In genomic region chr11:94328644-94329025, GRCm38 (mm10) we compare ENCODE assay signal across 7 mouse cellular contexts. TPM values are rescaled to one million over a fixed set of nuclear protein-coding genes. Genes with fewer than 3 reads are reported as not detected.
DNase-seq lines count a peak whose midpoint lies in the region; ATAC-seq and TF ChIP-seq lines count a peak whose summit lies in the region.

No protein-coding gene starts in this region.

- under 1% methylated on average over 9 of the region's 10 CpGs for WGBS in embryonic facial prominence, embryonic 14.5 days
- WGBS in hindbrain, postnatal 0 days = 1% methylated on average over 10 of the region's 10 CpGs
- 2% methylated on average over 10 of the region's 10 CpGs for WGBS in midbrain, postnatal 0 days

- no peaks in the 10 kb centered on the region for H3K27me3 ChIP-seq in megakaryocyte, embryonic 14.5 days (replicated peaks)
- no peaks in the 10 kb centered on the region for H3K27me3 ChIP-seq in embryonic facial prominence, embryonic 14.5 days (replicated peaks; ENCODE audit: control insufficient read depth, insufficient read depth, low read length)
- no peaks in the 10 kb centered on the region for H3K27me3 ChIP-seq in hindbrain, postnatal 0 days (ENCODE audit: insufficient read depth, low read length)
- no peaks in the 10 kb centered on the region for H3K27me3 ChIP-seq in midbrain, postnatal 0 days (ENCODE audit: insufficient read depth, low read length)

- peaks cover 18% of the 10 kb centered on the region for H3K4me1 ChIP-seq in megakaryocyte, embryonic 14.5 days
- peaks cover 24% of the 10 kb centered on the region for H3K4me1 ChIP-seq in embryonic facial prominence, embryonic 14.5 days (ENCODE audit: control insufficient read depth, insufficient read depth, low read length)
- H3K4me1 ChIP-seq in hindbrain, postnatal 0 days (ENCODE audit: insufficient read depth, low read length) = peaks cover 15% of the 10 kb centered on the region; the same call in 1 of the 2 replicates
- peaks cover 7% of the 10 kb centered on the region; the same call in 1 of the 2 replicates for H3K4me1 ChIP-seq in midbrain, postnatal 0 days (ENCODE audit: insufficient read depth, low read length)

- no peak for ATAC-seq in megakaryocyte, adult 5-6 weeks (ENCODE audit: poor library complexity, severe bottlenecking)
- ATAC-seq in embryonic facial prominence, embryonic 14.5 days (ENCODE audit: low read depth) = no peak
- no peak; the same call in 1 of the 2 replicates for ATAC-seq in hindbrain, postnatal 0 days
- no peak for ATAC-seq in midbrain, postnatal 0 days (ENCODE audit: low FRiP score)

- peak overlapping the region; percentile 88 for H3K9ac ChIP-seq in embryonic facial prominence, embryonic 14.5 days (ENCODE audit: low read depth, low read length)
- peak overlapping the region; percentile 87 for H3K9ac ChIP-seq in hindbrain, postnatal 0 days (replicated peaks; ENCODE audit: low read length)
- peak overlapping the region; percentile 98 for H3K9ac ChIP-seq in midbrain, postnatal 0 days (replicated peaks; ENCODE audit: low read length, poor library complexity, severe bottlenecking)

- DNase-seq in embryonic facial prominence, embryonic 14.5 days (ENCODE audit: low spot score) = no peak
- DNase-seq in hindbrain, postnatal 0 days (ENCODE audit: low spot score) = peak; percentile 65
- peak; percentile 63 for DNase-seq in midbrain, postnatal 0 days (ENCODE audit: low spot score)
- no peak for DNase-seq in cerebellum, adult 9-11 months
- DNase-seq in adrenal gland, postnatal 4 days (ENCODE audit: low spot score in 2 of 2) = no peak

- H3K4me3 ChIP-seq in megakaryocyte, embryonic 14.5 days (replicated peaks) = peak overlapping the region; percentile 99
- H3K4me3 ChIP-seq in embryonic facial prominence, embryonic 14.5 days (ENCODE audit: low read depth, low read length) = peak overlapping the region; percentile 73
- peak overlapping the region; percentile 77 for H3K4me3 ChIP-seq in hindbrain, postnatal 0 days (ENCODE audit: low read length)
- peak overlapping the region; percentile 85 for H3K4me3 ChIP-seq in midbrain, postnatal 0 days (ENCODE audit: low read depth, low read length)

- H3K4me2 ChIP-seq in embryonic facial prominence, embryonic 14.5 days (ENCODE audit: low read depth, low read length) = peak overlapping the region; percentile 66
- peak overlapping the region; percentile 80 for H3K4me2 ChIP-seq in hindbrain, postnatal 0 days (ENCODE audit: low read depth, low read length)
- peak overlapping the region; percentile 78 for H3K4me2 ChIP-seq in midbrain, postnatal 0 days (ENCODE audit: low read depth, low read length, poor library complexity, severe bottlenecking)

- TF ChIP-seq CTCF in hindbrain, postnatal 0 days (IDR thresholded peaks at IDR 0.05; ENCODE audit: low read depth) = no peak
- TF ChIP-seq CTCF in midbrain, postnatal 0 days (IDR thresholded peaks at IDR 0.05) = no peak

- H3K9me3 ChIP-seq in megakaryocyte, embryonic 14.5 days = no peaks in the 10 kb centered on the region
- no peaks in the 10 kb centered on the region for H3K9me3 ChIP-seq in embryonic facial prominence, embryonic 14.5 days (ENCODE audit: control insufficient read depth, low read length)
- no peaks in the 10 kb centered on the region for H3K9me3 ChIP-seq in hindbrain, postnatal 0 days (ENCODE audit: low read length)
- no peaks in the 10 kb centered on the region for H3K9me3 ChIP-seq in midbrain, postnatal 0 days (ENCODE audit: low read length)

- H3K27ac ChIP-seq in embryonic facial prominence, embryonic 14.5 days (replicated peaks; ENCODE audit: low read depth, low read length) = peak overlapping the region; percentile 98
- peak overlapping the region; percentile 100 for H3K27ac ChIP-seq in hindbrain, postnatal 0 days
- H3K27ac ChIP-seq in midbrain, postnatal 0 days (ENCODE audit: low read depth, low read length) = peak overlapping the region; percentile 97

- H3K36me3 ChIP-seq in megakaryocyte, embryonic 14.5 days (replicated peaks; ENCODE audit: low read length) = peaks cover 1% of the 10 kb centered on the region
- no peaks in the 10 kb centered on the region for H3K36me3 ChIP-seq in embryonic facial prominence, embryonic 14.5 days (ENCODE audit: control insufficient read depth, insufficient read depth, low read length)
- no peaks in the 10 kb centered on the region for H3K36me3 ChIP-seq in hindbrain, postnatal 0 days (ENCODE audit: insufficient read depth, low read length)
- no peaks in the 10 kb centered on the region for H3K36me3 ChIP-seq in midbrain, postnatal 0 days (ENCODE audit: insufficient read depth, low read length)

RNA-seq across cellular contexts. Expression of gene Ankrd40, which starts 0.8 kb away (rescaled TPM):
- polyA plus RNA-seq in megakaryocyte, embryonic 14.5 days (2012; ENCODE audit: insufficient read depth, low replicate concordance) = 32.7 and 40.6 TPM in 2 replicates
- total RNA-seq in megakaryocyte, adult 5-6 weeks (2015) = 22.6 and 24.8 TPM in 2 replicates
- total RNA-seq in megakaryocyte, adult 5-6 weeks (2017) = 64.7 and 74.1 TPM in 2 replicates
- 24.0 and 28.4 TPM in 2 replicates for polyA plus RNA-seq in embryonic facial prominence, embryonic 14.5 days (2014; fragmentation: Nextera tagmentation; extraction: Ambion mirVana)
- total RNA-seq in hindbrain, postnatal 0 days (2014; rRNA removed) = 48.1 and 69.1 TPM in 2 replicates
- 15.1 and 16.2 TPM in 2 replicates for polyA plus RNA-seq in hindbrain, postnatal 0 days (2015; fragmentation: Nextera tagmentation; extraction: Ambion mirVana)
- total RNA-seq in midbrain, postnatal 0 days (2014; rRNA removed) = 41.7 and 49.5 TPM in 2 replicates
- polyA plus RNA-seq in midbrain, postnatal 0 days (2015; fragmentation: Nextera tagmentation; extraction: Ambion mirVana) = 11.9 and 12.8 TPM in 2 replicates
- 100 to 1,000 TPM; 108 to 114 TPM for total RNA-seq in adrenal gland, postnatal 4 days (2021)

RNA-seq across cellular contexts. Expression of gene Luc7l3, which starts 6.8 kb away (rescaled TPM):
- polyA plus RNA-seq in megakaryocyte, embryonic 14.5 days (2012; ENCODE audit: insufficient read depth, low replicate concordance) = 2.8 and 22.3 TPM in 2 replicates
- 115 and 130 TPM in 2 replicates for total RNA-seq in megakaryocyte, adult 5-6 weeks (2015)
- 283 and 293 TPM in 2 replicates for total RNA-seq in megakaryocyte, adult 5-6 weeks (2017)
- polyA plus RNA-seq in embryonic facial prominence, embryonic 14.5 days (2014; fragmentation: Nextera tagmentation; extraction: Ambion mirVana) = 88.8 and 91.4 TPM in 2 replicates
- 36.8 and 44.3 TPM in 2 replicates for total RNA-seq in hindbrain, postnatal 0 days (2014; rRNA removed)
- 101 and 115 TPM in 2 replicates for polyA plus RNA-seq in hindbrain, postnatal 0 days (2015; fragmentation: Nextera tagmentation; extraction: Ambion mirVana)
- total RNA-seq in midbrain, postnatal 0 days (2014; rRNA removed) = 47.5 and 87.1 TPM in 2 replicates
- polyA plus RNA-seq in midbrain, postnatal 0 days (2015; fragmentation: Nextera tagmentation; extraction: Ambion mirVana) = 100 and 124 TPM in 2 replicates
- 100 to 1,000 TPM in 1 of 2 experiments, 10 to 100 TPM in 1; 92.6 to 110 TPM for total RNA-seq in adrenal gland, postnatal 4 days (2021)

RNA-seq across cellular contexts. Expression of gene Gm21885, which starts 47.0 kb away (rescaled TPM):
- polyA plus RNA-seq in megakaryocyte, embryonic 14.5 days (2012; ENCODE audit: insufficient read depth, low replicate concordance) = not detected in 2 replicates
- total RNA-seq in megakaryocyte, adult 5-6 weeks (2015) = not detected in 2 replicates
- not detected in 2 replicates for total RNA-seq in megakaryocyte, adult 5-6 weeks (2017)
- polyA plus RNA-seq in embryonic facial prominence, embryonic 14.5 days (2014; fragmentation: Nextera tagmentation; extraction: Ambion mirVana) = 0.38 TPM in 1 of 2 replicates, not detected in the other
- not detected in 2 replicates for total RNA-seq in hindbrain, postnatal 0 days (2014; rRNA removed)
- 0.24 TPM in 1 of 2 replicates, not detected in the other for polyA plus RNA-seq in hindbrain, postnatal 0 days (2015; fragmentation: Nextera tagmentation; extraction: Ambion mirVana)
- total RNA-seq in midbrain, postnatal 0 days (2014; rRNA removed) = not detected in 2 replicates
- not detected in 2 replicates for polyA plus RNA-seq in midbrain, postnatal 0 days (2015; fragmentation: Nextera tagmentation; extraction: Ambion mirVana)
- not detected for total RNA-seq in adrenal gland, postnatal 4 days (2021)

Comparison
In these comparisons a context has a peak if more than half of its experiments do, and no peak if none do; other contexts are left out.
1. DNase-seq: peak in hindbrain, postnatal 0 days (single experiment) and midbrain, postnatal 0 days (single experiment); none in embryonic facial prominence, embryonic 14.5 days (single experiment), cerebellum, adult 9-11 months (single experiment) and adrenal gland, postnatal 4 days (0 of 2).
2. Peak in every context shown above with its lines, with median percentiles within 50 percentile points of each other: H3K4me3 ChIP-seq, H3K27ac ChIP-seq, H3K4me2 ChIP-seq and H3K9ac ChIP-seq.